Mouse (Mus musculus) lung, postnatal 0 days (tissue): ENCODE results near the gene Rex1bd. TPM values are rescaled to one million over a fixed set of nuclear protein-coding genes. Genes with fewer than 3 reads are reported as not detected.
"Not testable (repeated sequence)": the region's sequence is repeated elsewhere in the genome, so short reads cannot be mapped to it uniquely, and the experiment has no call there.

Experiments
- ATAC-seq: fragments of 200-750 bp; cut with Nextera tagmentation; 2 replicates; pipeline ENCODE4 v1.8.0; 2017; ENCODE audit warnings: moderate library complexity
- DNase-seq: peaks from one replicate; pipeline ENCODE4 v3.0.0-alpha.2; 2016; ENCODE audit warnings: low spot score
- H3K27ac ChIP-seq: fragments of 300-500 bp; sonication (generic); 2 replicates; pipeline ENCODE4 v1.5.1; 2014; ENCODE audit warnings: antibody characterized with exemption, mild to moderate bottlenecking, low read length, mixed read lengths
- H3K27me3 ChIP-seq: fragments of 300-500 bp; sonication (generic); replicated peaks from 2 replicates; pipeline ENCODE4 v1.6.1; 2014; ENCODE audit warnings: low read length, mixed read lengths; ENCODE audit not compliant: insufficient read depth
- H3K36me3 ChIP-seq: fragments of 300-500 bp; sonication (generic); 2 replicates; pipeline ENCODE4 v1.6.1; 2014; ENCODE audit warnings: low read length, mixed read lengths; ENCODE audit not compliant: insufficient read depth
- H3K4me1 ChIP-seq: fragments of 300-500 bp; sonication (generic); 2 replicates; pipeline ENCODE4 v1.6.1; 2014; ENCODE audit warnings: antibody characterized with exemption, low read depth, low read length, mixed read lengths; ENCODE audit not compliant: insufficient read depth
- H3K4me2 ChIP-seq: fragments of 300-500 bp; sonication (generic); replicated peaks from 2 replicates; pipeline ENCODE4 v1.6.1; 2014; ENCODE audit warnings: low read depth, mild to moderate bottlenecking, low read length, moderate library complexity, mixed read lengths
- H3K4me3 ChIP-seq: fragments of 300-500 bp; sonication (generic); 2 replicates; pipeline ENCODE4 v1.5.1; 2014; ENCODE audit warnings: low read depth, low read length
- H3K9ac ChIP-seq: fragments of 300-500 bp; sonication (generic); replicated peaks from 2 replicates; pipeline ENCODE4 v1.6.1; 2014; ENCODE audit warnings: low read depth, mild to moderate bottlenecking
- H3K9me3 ChIP-seq: fragments of 300-500 bp; sonication (generic); 2 replicates; pipeline ENCODE4 v1.6.1; 2016; ENCODE audit warnings: low read length, mixed read lengths
- CTCF ChIP-seq: IDR thresholded peaks from 2 replicates; pipeline ENCODE4 v1.5.1; 2016; ENCODE audit warnings: antibody characterized with exemption, mild to moderate bottlenecking
- EP300 ChIP-seq: IDR thresholded peaks from 2 replicates; pipeline ENCODE4 v1.6.1; 2016; ENCODE audit warnings: antibody characterized with exemption, mild to moderate bottlenecking, control low read depth
- WGBS: fragments of 180-500 bp; shearing (Covaris S2); extraction: QIAGEN DNeasy Blood & Tissue Kit; methylation state at CpG from one replicate; pipeline ENCODE4 v1.1.7; 2014; 5-methylcytosine and 5-hydroxymethylcytosine counted together
- polyA plus RNA-seq: library from polyadenylated mRNA; unstranded; fragments of >200 nt; fragmentation: Nextera tagmentation; extraction: Ambion mirVana; gene quantifications from 2 replicates; pipeline ENCODE4 v1.2.1, GENCODE M21; 2015

The Rex1bd gene
- polyA plus RNA-seq, 1 experiment from 2014 or later = 117 TPM

DNA sequence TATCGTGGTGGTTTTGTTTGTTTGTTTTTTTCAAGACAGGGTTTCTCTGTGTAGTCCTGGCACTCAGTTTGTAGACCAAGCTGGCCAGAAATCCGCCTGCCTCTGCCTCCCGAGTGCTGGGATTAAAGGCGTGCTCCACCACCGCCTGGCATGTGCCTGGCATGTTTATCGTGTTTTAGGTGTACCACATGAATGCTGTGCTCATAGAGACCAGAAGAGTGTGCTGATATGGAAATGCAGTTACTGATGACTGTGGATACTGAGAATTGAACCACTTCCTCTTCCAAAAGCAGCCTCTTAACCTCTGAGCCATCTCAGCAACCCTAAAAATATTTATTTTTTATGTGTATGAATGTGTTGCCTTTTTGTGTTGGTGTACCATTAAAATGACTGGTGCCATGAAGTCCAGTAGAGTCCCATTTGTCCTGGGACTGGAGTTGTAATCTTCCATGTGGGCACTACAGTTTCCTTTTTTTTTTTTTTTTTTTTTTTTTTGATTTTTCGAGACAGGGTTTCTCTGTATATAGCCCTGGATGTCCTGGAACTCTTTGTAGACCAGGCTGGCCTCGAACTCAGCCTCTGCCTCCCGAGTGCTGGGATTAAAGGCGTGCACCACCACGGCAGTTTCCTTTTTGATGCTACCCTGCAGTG is 5.8 kb upstream of the Rex1bd start:
- 84% methylated on average over 11 of the region's 11 CpGs for WGBS
- H3K4me2 ChIP-seq = no peak overlapping the region
- H3K27ac ChIP-seq = no peak overlapping the region
- no peak overlapping the region for H3K4me3 ChIP-seq
- TF ChIP-seq CTCF = no peak
- TF ChIP-seq EP300 = no peak
- peaks cover 13% of the 10 kb centered on the region; the same call in 1 of the 2 replicates for H3K4me1 ChIP-seq
- peaks cover 11% of the 10 kb centered on the region; the same call in 1 of the 2 replicates for H3K36me3 ChIP-seq
- no peaks in the 10 kb centered on the region for H3K9me3 ChIP-seq
- H3K9ac ChIP-seq = no peak overlapping the region
- ATAC-seq = no peak
- DNase-seq = no peak
- no peaks in the 10 kb centered on the region for H3K27me3 ChIP-seq

DNA sequence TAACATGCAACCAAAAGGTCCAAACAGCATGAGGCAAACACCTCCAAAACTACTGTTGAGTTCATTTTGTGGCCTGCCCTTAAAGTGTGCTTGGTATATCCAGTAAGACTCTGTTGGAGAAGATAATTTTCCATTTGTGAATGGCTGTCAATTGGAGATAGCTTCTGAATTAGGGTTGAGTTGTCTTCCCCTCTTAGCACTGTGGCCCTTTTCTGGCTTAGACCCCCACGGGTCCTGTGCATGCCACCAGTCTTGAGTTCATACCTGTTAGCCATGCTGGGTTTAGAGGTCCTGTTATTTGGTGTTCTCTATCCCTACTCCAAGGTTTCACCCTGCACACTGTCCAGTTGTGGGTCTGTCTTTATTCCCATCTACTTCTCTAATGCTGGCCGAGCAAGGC is 5.2 kb upstream of the Rex1bd start:
- Histone ChIP-seq H3K4me1 (peaks cover 13% of the 10 kb centered on the region; the same call in 1 of the 2 replicates), H3K27ac (no peak overlapping the region), H3K9me3 (no peaks in the 10 kb centered on the region), H3K4me3 (no peak overlapping the region), H3K36me3 (peaks cover 11% of the 10 kb centered on the region; the same call in 1 of the 2 replicates), H3K9ac (no peak overlapping the region), H3K27me3 (no peaks in the 10 kb centered on the region), H3K4me2 (no peak overlapping the region)
- DNase-seq (no peak), ATAC-seq (no peak)
- WGBS = 100% methylated on average over 2 of the region's 2 CpGs
- TF ChIP-seq EP300 (no peak), CTCF (no peak)

DNA sequence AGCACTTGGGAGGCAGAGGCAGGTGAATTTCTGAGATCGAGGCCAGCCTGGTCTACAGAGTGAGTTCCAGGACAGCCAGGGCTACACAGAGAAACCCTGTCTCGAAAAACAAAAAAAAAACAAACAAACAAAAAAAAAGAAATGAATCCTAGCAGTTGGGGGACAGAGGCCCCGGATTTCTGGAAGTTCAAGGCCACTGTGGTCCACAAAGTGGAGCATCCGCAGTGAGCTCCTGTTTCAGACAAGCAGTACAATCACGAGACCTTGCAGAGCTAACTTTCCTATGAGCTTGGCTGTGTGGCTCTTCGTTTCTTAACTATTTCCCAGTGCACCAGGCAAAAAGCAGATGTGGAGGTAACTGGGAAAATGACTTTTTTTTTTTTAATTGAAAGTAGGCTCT is 4.6 kb upstream of the Rex1bd start:
- peaks cover 11% of the 10 kb centered on the region; the same call in 1 of the 2 replicates for H3K36me3 ChIP-seq

DNA sequence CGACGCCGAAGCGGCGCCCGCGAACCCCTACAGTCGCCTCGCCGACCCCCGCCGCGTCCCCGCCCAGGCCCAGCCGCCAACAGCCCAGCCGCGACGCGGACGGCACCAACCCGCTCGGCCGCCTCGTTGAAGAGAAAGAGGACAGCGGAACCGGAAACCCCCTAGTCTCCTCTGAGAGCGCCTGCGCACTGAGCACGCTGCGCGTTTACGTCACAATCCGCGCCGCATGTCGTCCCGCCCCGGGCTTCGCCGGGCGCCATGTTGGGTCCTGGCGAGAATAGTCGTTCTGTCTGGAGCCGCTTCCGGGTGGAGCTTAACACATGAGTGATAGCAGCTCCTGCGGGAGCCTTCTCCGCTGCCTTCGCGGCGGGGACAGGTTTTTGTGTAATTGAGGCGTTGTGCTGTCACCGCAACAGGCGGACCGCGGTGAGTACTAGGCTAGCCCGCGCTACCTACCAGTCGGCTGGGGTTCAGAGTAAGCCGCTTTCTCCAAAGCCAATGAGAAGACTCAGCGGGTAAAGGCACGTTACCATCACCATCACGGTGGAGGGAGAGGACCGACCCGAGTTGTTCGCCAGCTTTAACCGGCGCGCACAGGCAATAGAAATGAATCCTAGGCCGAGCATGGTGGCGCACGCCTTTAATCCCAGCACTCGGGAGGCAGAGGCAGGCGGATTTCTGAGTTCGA is 3.8 kb upstream of the Rex1bd start, which contains the start of gene Uba52:
TSS of gene Uba52 (minus strand) at position 574 of the 688 bp plus-strand sequence.
- Histone ChIP-seq H3K27ac (peak within 1 kb of the TSS; percentile 93), H3K4me3 (peak within 1 kb of the TSS; percentile 86), H3K9ac (peak within 1 kb of the TSS; percentile 93), H3K9me3 (no peaks in the 10 kb centered on the region), H3K36me3 (peaks cover 11% of the 10 kb centered on the region; the same call in 1 of the 2 replicates), H3K4me1 (peaks cover 19% of the 10 kb centered on the region; the same call in 1 of the 2 replicates), H3K27me3 (no peaks in the 10 kb centered on the region), H3K4me2 (peak within 1 kb of the TSS; percentile 82)
- WGBS = under 1% methylated on average over 70 of the region's 74 CpGs
- peak; percentile 27; the same call in 1 of the 2 replicates for TF ChIP-seq EP300
- TF ChIP-seq CTCF = no peak
- ATAC-seq (peak; percentile 88), DNase-seq (peak; percentile 99)

More for the DNA sequence above, 4.6 kb upstream of the Rex1bd start:
- Histone ChIP-seq H3K9ac (peak overlapping the region; percentile 93; the same call in 1 of the 2 replicates), H3K4me2 (peak overlapping the region; percentile 82), H3K4me3 (peak overlapping the region; percentile 86; the same call in 1 of the 2 replicates), H3K4me1 (peaks cover 13% of the 10 kb centered on the region; the same call in 1 of the 2 replicates)
- H3K9me3 ChIP-seq, H3K27ac ChIP-seq, ATAC-seq, DNase-seq, H3K27me3 ChIP-seq: not testable (repeated sequence)
- WGBS = 80% methylated on average over 6 of the region's 6 CpGs

DNA sequence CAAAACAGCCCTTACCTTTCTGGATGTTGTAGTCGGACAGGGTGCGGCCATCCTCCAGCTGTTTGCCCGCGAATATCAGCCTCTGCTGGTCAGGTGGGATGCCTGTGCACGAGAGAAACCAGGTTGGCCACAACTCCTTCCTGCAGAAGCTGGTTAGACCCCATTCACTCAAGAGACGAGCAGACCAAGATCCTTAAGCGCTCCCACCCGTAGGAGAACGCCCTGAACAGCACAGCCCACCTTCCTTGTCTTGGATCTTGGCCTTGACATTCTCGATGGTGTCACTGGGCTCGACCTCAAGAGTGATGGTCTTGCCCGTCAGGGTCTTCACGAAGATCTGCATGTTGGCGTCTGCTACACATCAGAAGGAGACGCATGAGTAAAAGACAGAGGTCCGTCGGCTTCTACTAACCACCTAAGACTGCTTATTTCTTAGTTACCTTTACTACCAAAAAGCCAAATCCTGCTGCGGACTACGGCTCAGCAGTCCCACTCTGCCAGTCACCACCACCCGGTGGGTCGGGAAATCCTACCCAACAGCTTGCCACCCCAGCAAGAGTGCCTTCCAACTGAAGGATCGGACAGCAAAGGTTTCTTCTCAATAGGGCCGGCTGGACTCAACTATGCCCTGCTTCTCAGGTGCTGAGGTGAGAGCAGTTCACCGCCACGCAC is 2.9 kb upstream of the Rex1bd start:
- Histone ChIP-seq H3K9me3 (no peaks in the 10 kb centered on the region), H3K27ac (peak overlapping the region; percentile 93), H3K4me2 (peak overlapping the region; percentile 82), H3K27me3 (no peaks in the 10 kb centered on the region), H3K36me3 (peaks cover 11% of the 10 kb centered on the region; the same call in 1 of the 2 replicates), H3K4me1 (peaks cover 19% of the 10 kb centered on the region; the same call in 1 of the 2 replicates), H3K9ac (peak overlapping the region; percentile 93), H3K4me3 (peak overlapping the region; percentile 86)
- DNase-seq = no peak
- TF ChIP-seq CTCF = no peak
- TF ChIP-seq EP300 = no peak
- ATAC-seq = no peak
- WGBS = 7% methylated on average over 25 of the region's 25 CpGs

DNA sequence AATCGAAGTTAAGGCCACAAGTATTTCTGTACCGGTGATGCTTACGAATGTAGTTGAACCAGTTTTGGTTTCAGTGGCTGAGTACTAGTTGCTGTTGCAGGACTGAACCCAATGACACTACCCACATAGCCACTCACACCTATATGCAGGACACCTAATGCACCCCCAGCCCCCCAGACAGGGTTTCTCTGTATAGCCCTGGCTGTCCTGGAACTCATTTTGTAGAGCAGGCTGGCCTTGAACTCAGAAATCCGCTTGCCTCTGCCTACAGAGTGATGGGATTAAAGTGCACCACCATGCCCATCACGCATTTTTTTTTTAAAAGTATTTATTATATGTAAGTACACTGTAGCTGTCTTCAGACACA is 458 bp upstream of the Rex1bd start:
- TF ChIP-seq CTCF (no peak), EP300 (no peak)
- 44% methylated on average over 5 of the region's 5 CpGs for WGBS
- Histone ChIP-seq H3K27me3 (peaks cover 8% of the 10 kb centered on the region; the same call in 1 of the 2 replicates), H3K36me3 (peaks cover 6% of the 10 kb centered on the region; the same call in 1 of the 2 replicates), H3K4me3 (no peak overlapping the region), H3K4me1 (peaks cover 22% of the 10 kb centered on the region), H3K27ac (no peak overlapping the region), H3K9ac (no peak overlapping the region), H3K9me3 (no peaks in the 10 kb centered on the region), H3K4me2 (no peak overlapping the region)
- DNase-seq (no peak), ATAC-seq (no peak)
